Mouse (Mus musculus): Measurements from ENCODE around the gene Adamts4.

Gene Adamts4

DNA sequence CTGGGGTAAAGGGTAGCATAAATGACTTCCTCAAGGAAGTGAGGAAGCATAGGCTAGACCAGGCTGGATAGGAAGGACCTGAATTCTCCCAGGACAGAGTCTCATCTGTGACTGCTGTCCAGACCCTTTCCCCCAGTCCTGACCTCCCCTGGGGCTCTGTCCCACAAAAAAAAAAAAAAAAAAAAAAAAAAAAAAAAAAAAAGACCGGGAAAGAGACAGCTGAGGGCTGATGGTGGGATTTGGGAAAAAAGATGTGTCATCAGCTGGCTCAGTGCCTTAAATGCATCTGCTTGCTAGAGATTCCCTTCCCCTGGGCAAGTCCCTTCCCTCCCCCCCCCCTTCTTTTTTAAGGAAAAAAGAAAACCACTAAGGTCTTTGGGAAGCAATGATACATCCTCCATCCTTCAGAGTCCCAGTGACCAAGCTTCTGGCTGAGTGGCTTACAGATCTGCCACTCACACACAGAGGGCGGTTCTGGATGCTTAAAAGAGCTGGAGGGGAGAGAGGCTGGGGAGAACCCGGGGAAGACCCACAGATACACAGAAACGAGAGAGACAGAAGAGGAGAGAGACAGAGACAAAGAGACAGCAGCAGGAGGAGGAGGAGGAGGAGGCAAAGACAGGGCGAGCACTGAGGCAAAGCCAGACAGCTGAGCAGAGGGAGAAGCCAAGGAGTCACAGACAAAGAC is at the start of gene Adamts4:
Gene Adamts4 (plus strand): TSS at position 509 of the 688 bp plus-strand sequence.
- no peak for DNase-seq (ENCODE audit: low read depth, low spot score)

- no peak for DNase-seq (ENCODE audit: low read depth, low spot score)
Measured at GRCm38 (mm10) chr1:171200769-171201168, 49.5 kb upstream of the Adamts4 start.

DNA sequence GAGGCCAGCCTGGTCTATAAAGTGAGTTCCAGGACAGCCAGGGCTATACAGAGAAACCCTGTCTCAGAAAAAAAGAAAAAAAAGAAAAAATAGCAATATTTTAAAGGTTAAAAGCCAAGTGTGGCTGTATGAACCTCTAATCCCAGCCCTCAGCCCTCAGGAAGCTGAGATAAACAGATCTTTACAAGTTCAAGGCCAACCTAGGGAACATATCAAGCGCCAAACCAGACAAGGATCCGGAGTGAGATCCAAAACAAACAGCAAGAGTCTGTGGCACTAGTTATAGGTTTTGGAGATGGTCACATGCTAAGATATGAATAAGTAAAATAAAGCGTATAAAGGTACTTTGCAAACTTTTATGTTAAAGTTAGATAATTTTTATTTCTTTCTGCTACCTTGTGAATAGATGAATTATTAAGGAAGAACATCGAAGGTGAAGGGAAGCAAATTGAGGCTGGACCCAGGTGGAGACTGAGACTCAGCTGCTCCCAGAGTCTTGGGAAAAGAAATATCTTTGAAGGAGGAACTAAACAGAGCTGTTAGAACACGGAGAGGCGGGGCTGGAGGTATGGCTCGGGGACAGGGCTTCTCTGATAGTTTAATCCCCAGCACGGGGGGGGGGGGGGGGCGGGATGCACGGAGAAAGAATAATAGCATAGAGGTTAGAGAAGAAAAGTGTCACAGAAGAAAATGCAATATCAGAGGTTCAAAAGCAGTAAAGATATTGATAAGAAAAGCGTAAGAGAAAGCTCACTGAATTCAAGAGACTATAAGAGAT is 46.6 kb upstream of the Adamts4 start:
- DNase-seq (ENCODE audit: low read depth, low spot score), result no peak

GRCm38 (mm10) chr1:171204249-171204644 is 46.0 kb upstream of the Adamts4 start:
- DNase-seq (ENCODE audit: low read depth, low spot score), result no peak

- DNase-seq (ENCODE audit: low read depth, low spot score), result no peak
Measured at GRCm38 (mm10) chr1:171205704-171206493, 44.3 kb upstream of the Adamts4 start.

GRCm38 (mm10) chr1:171209409-171209808 is 40.8 kb upstream of the Adamts4 start:
- DNase-seq (ENCODE audit: low read depth, low spot score), result no peak

DNA sequence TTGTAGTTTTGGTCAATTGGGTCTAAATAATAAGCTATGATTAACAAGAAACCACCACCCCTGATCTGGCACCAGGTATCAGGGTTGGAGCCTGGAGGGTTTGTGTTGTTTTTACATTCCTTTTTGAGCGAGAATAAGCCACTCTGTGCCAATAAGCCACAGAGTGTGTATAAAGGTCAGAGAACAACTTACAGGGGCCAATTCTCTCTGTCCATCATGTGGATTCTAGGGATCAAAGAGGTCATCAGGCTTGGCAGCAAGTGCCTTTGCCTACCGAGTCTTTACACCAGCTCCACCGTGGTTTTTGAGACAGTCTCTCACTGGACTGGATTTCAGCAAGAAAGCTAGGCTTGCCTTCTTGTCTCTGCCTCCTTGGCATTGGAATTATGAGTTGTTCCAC is 37.4 kb upstream of the Adamts4 start:
- no peak for DNase-seq (ENCODE audit: low read depth, low spot score)

DNA sequence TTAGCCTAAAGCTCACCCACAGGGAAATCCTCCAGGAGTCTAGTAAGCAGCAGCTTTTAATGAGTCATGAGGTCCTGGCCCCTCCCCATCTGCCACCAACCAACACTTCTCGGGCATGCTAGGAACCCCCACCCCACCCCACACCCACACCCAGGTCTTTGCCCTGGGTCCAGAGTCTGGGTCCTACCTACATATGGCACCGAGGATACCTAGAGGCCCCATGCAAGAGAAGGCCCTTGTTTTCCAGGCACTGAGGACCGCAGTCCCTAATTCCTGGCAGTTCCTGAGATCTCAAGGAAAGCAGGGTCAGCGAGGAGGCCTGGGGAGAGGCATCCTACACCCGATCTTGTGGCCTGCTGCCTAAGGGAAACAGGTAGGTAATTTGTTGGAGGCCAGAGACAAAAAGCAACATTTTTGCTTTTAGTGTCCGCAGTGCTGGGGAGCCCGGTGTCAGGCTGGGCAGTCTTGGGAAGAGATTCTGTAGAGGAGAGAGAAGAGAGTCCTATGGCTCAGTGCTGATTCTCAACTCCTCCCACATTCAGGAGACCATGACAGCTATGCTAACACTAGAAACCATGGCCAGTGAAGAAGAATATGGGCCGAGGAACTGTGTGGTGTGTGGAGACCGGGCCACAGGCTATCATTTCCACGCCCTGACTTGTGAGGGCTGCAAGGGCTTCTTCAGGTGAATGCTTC is 36.3 kb upstream of the Adamts4 start, which contains the start of gene Nr1i3:
Gene Nr1i3 (plus strand): TSS at position 170 of the 696 bp plus-strand sequence.
- DNase-seq (ENCODE audit: low read depth, low spot score), result no peak

- no peak for DNase-seq (ENCODE audit: low read depth, low spot score)
Measured at GRCm38 (mm10) chr1:171216241-171216955, 33.8 kb upstream of the Adamts4 start.

GRCm38 (mm10) chr1:171220871-171221270 is 29.4 kb upstream of the Adamts4 start:
- peak; percentile 83 for DNase-seq (ENCODE audit: low read depth, low spot score)

DNA sequence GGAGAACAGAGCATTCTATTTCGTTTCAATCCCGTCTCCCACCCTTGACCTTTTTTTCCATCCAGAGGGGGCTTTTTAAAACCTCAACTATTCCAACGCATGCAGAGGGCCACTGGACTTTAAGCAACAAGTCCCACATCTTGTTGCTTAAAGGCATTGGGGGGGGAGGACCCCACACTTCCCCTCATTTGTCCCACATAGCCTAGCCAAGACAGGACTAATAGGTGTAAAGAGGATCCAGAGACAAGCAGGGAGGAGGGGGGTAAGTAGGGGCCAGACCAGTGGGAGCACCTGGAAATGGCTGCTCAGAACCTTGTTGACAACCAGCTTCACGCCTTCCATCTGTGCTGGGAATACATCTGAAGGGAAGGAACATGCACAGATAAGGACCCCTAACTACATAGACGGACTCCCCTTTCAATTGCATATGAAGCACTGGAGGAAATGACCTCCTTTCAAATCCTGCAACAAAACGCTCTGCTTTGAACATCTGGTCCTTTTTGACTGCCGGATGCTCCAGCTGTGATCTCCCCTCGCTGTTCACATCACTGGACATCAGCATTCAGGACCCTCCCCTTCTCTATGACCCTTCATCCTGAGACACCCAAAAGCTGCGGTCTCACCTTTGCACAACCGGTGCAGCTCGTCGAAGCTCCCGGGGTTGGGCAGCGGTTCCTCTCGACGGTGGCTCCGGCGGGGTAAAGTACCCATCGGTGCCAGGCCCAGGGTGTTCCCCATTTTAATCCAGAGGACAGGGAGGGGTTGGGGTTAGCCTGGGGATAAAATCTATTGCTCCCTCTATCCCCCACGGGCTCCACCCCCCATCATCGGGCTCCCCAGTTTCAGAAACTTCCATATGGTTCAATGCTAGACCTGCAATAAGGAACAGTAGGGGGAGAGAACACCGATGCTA is 28.7 kb upstream of the Adamts4 start:
- DNase-seq (ENCODE audit: low read depth, low spot score), result no peak

DNA sequence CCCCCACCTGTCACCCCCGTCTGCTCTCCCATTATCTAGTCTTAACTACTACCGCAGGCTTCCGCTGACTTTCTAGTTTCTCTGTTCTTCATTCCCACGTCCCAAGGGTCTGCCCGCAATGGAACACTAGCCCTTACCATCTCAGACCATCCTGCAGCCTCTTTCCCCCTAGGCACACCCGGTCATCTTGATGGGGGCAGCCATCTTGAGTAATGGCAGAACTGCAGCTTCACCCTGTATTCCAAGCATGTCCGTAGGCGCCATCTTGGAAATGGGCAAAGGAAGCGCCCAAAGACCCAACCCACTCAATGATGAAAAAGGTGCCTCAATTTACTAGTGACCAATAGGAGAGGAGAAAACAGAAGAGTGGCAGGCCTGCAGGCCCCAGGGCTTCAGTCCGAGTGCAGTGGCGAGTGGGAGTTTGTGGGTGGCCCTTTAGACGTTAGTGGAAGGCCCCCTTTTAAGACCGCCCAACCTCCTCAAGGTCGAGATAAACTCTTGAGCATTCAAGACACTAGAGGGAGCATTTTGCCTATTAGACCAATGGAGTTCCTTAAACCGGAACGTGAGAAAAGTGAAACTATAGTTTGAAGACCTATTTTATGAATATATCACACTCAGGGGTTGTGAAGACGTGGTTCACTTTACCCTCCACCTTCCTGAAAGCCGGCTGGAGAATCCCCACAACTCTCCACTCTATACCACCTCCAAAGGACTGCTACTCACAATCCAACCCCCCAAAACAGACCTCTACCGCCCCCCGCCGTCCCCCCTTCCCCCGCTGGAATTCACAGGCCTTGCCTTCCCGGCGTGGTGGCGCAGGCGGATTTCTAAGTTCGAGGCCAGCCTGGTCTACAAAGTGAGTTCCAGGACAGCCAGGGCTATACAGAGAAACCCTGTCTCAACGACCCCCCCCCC is 27.7 kb upstream of the Adamts4 start, which contains the start of gene Tomm40l:
Gene Tomm40l (minus strand): TSS at position 277 of the 918 bp plus-strand sequence.
- peak; percentile 98 for DNase-seq (ENCODE audit: low read depth, low spot score)

GRCm38 (mm10) chr1:171223168-171223567 is 27.1 kb upstream of the Adamts4 start:
- no peak for DNase-seq (ENCODE audit: low read depth, low spot score)

DNA sequence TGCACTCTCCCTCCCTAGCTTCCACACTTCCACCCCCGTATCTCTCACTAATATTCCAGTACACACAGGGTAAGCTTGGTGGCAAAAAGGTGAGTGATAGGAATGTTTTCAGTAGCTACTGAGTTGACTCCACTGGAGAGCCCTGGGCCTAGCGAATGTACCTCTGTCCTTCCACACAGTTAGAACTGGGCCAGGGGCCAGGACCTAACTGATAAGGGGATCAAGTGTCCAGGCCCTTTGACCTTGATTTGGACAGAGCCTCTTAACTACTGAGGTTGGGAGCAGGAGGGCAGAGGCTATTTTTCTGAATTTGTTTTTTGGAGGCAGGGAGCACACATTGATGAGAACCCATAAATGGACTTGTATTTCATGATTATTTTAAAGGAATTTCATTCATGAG is 26.4 kb upstream of the Adamts4 start:
- no peak for DNase-seq (ENCODE audit: low read depth, low spot score)

DNA sequence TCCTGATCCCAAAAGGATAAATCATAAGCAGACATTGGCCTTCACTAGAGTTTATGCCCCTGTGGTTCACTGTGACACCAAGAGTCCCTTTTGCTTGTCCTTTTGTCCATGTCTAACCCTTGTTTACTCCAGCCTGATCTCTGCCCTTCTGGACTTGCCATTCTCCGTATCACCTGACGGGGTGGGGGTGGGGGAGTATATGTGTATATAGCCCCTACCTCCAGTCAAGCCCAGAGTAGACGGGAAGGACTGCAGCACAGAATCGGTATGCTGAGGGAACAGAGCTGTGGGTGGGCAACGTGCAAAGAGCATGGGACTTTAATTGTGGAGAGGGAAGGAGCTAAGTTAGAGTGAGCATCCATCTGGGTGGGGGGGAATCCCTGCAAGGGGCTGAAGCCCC is 25.4 kb upstream of the Adamts4 start, which contains the start of gene Apoa2:
Gene Apoa2 (plus strand): TSS at position 198 of the 400 bp plus-strand sequence.
- no peak for DNase-seq (ENCODE audit: low read depth, low spot score)

- DNase-seq (ENCODE audit: low read depth, low spot score), result no peak
Measured at GRCm38 (mm10) chr1:171226780-171227179, 23.4 kb upstream of the Adamts4 start.

DNA sequence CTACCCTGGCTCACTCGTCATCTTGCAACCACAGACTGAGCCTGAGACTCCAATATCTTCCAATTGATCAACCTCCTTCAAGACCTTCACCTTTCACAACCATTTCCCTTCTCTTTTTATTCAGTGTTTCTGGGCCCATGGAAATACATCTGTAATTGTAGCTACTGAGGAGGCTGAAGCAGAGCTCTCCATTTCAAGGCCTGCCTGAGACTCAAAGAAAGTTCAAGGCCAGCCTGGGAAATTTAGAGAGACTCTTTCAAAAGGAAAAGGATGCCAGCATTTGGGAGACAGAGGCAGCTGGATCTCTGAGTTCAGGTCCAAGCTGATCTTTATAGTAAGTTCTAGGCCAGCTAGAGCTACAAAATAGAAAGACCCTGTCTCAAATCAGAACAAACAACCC is 22.3 kb upstream of the Adamts4 start:
- DNase-seq (ENCODE audit: low read depth, low spot score), result no peak

DNA sequence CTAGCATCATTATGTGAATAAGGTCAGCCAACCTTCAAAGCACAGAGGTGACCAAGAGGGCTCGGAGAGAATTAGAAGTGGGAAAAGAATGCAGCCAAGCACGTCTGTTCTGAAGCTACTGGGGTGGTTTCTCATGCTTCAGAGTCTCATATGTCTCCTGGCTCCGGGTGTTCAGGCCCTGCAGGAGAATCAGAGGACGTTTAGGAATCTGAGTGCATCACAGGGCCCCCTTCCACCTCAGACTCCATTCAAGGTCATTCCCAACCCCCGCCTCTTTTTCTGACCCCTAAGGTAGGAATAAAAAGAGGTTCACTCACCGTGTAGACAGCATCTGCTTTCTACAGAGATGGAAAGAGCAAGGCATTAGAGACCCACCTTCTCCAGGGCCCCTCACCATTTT is 20.5 kb upstream of the Adamts4 start:
- no peak for DNase-seq (ENCODE audit: low read depth, low spot score)

DNA sequence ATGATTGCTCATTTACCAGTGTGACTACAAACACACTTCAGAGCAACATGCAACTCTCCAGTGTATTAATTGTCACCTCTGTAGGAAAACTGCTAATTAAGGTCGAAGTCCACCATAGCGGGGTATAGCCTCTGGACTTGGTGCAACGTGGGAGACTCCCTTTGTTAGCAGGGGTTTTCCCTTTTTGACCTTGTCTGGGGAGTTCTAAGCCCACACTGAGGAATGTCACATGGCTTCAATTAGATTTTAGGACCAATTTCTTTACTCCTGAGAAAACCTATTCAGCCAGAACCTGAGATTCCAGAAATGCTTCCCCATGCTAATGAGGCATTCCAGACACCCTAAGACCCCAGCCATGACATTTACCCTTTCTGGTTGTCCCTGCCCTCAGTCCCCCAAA is 20.0 kb upstream of the Adamts4 start:
- DNase-seq (ENCODE audit: low read depth, low spot score), result peak; percentile 72
